Mouse (Mus musculus) bone marrow, adult 2 months (tissue): ENCODE measurements at regions not wholly inside any gene's neighbourhood (a gene's known extent, or its start where the extent isn't known, plus 50 kb on each side); places are given as distances from the start of the nearest gene placed in this dataset.

Experiments used
- CTCF ChIP-seq: fragments of 200-500 bp; IDR thresholded peaks from 2 replicates; pipeline ENCODE4 v1.5.1; 2011; ENCODE audit warnings: low read length, control low read depth; ENCODE audit not compliant: control insufficient read depth, insufficient read depth
- POLR2A ChIP-seq: fragments of 200-500 bp; IDR thresholded peaks from 2 replicates; pipeline ENCODE4 v1.6.1; 2011; ENCODE audit warnings: low read depth, mild to moderate bottlenecking, control low read depth, low read length, borderline replicate concordance; ENCODE audit not compliant: control insufficient read depth

DNA sequence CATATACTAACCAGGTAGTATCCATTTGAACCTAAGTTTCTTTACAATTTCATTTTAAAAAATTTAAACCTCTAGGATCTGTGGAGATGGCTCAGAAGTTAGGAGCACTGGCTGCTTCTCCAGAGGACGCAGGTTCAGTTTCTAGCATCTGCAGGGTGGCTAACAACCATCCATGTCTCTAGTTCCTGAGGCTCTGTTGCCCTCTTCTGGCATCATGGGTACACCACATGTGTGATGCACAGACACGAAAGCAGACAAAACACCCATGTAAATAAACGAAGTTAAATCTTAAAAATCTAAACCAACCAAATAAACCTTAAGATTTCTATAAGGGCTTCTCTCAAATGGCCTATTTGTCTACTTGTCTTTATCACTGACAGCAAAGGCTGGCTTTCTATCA is 157.6 kb upstream of the Nr5a2 start:
- no peak for TF ChIP-seq POLR2A
- TF ChIP-seq CTCF, result no peak
